Mouse (Mus musculus): ENCODE results near the gene Qsox2.
A peak's percentile ranks its signal among the peaks of the same experiment; 100 is the strongest.

Gene Qsox2

DNA sequence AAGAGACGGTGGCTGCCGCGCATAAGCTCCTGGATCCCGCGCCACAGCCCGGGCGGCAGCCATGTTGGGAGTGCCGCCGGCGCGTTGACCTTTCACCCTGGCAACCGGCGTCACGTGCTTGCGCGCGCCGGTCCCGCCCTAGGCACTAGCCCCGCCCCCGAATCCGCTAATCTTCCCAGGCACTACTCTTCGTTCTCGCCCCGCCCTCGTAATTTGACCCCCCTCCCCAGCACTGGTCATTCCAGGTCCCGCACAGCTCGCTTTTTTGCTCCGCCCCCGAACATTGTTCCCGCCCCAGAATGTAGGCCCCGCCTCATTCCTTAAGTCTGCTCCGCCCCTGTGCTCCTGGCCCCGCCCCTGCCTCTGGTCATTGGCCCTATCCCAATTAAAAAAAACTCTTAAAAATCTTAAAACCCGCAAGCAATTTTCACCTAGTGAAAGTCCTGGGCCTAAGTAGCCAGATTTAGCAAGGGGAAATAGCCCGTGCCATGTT is at the start of gene Qsox2:
Qsox2 (minus strand) TSS at position 236 of the 493 bp plus-strand sequence.
- peak; percentile 99 for DNase-seq

DNA sequence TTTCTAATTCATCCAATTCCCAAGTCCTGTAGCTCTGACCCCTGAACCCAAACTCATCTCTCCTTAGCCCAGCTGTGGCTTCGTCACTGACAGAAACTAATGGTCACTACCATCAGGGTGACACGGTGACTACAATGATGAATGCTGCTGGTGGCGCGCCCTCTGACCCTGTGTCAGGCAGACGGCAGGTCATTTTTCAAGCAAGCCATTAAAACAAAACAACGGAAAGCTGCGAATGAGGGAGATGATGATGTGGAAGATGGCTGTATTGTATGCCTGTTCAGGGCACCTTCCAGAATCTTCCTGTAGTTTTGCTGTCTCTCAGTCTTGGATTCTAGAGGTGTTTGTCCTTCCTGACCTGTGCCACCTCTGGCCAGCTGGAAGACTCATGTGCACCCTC is 49.1 kb upstream of the Qsox2 start:
- no peak for DNase-seq

DNA sequence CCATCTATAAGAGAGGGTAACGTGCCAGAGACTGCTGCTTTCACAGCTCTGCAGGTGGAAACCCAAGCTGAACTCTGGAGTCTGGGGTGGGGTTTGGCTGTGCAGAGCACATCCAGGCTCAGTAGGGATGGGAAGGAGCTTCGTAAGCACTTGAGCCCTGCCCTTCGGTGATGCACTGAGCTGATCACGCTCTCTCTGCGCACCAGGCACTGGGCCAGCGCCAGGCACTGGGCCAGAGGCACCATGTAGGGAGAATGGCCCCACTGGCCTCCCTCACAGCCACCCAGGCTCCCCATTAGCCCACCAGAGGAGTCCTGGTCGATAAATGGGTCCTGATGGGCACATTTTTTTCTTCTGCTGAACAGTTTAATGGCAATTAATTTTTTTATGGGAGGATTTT is 48.5 kb upstream of the Qsox2 start:
- peak; percentile 49 for DNase-seq

DNA sequence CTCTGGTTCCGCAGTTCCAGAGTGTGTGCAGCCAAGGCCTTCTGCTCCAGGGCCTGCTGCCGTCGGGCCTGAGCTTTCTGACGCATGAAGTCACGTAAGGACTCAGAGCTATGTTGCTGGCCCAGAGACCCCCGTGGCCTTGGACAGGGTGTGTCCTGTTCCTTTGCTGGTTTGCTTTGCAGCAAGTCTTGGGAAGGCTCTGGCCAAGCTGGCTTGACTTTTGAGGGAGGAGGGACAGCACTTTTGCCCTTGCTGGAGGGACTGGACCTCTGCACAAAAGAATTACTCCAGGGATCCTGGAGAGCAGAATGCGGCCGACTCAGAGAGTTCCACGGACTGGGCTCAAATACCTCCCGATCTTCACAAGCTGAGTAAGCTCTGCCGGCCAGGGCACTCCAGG is 43.3 kb upstream of the Qsox2 start:
- no peak for DNase-seq

DNA sequence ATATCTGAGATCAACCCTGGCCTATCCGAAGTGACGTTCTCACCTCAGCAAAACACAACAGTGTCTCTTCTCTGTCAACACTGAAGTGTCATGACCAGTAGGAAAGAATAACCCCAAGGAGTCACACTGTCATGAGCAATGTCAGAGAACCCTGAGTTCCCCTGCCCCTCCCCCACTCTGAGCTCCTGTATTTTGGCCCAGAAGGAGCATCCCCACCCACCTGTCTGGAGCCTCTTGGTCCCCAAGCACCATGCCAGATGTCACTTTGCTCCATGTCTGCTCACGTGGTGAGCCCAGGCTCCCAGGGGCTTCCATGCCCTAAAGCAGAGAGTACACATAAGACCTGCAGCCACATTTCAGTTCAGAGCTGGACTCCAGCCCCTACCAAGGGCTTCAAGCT is 42.4 kb upstream of the Qsox2 start:
- no peak for DNase-seq

DNA sequence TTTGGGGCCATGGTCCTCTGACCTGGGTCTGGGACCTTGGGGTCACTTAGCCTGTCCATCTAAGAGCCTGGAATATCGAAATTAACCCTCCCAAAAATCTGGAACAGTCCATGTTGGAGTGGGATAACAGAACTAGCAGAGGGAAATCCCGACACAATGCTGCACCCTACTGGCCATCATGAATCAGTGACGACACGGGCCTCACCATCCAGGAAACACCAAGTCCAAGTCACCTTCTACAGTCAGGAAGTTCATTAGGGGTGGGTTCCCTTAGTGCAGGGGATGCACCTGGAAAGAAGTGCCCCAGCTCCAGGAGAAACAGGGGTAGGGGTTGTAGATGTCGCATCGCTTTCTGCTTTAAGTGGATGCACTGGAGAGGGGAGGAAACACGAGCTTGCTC is 36.3 kb upstream of the Qsox2 start:
- DNase-seq, result peak; percentile 80

DNA sequence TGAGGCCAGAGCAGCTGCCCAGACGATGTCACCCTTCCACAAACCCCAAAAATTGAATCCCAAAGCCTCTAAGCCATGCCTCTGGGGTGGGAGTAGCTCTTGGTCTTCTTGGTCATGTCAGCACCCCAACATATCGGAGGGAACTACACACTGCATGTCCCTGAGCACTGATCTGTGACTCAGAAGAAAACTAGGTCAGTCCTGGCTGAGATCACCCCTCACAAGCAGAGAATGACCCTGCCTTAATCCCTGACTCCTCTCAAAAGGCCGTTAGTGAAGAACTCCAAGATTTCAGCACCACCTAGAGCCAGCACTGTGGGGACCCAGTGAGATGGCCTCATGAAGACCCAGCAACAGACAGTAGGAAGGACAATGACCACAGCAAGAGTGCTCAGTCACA is 30.9 kb upstream of the Qsox2 start:
- no peak for DNase-seq

DNA sequence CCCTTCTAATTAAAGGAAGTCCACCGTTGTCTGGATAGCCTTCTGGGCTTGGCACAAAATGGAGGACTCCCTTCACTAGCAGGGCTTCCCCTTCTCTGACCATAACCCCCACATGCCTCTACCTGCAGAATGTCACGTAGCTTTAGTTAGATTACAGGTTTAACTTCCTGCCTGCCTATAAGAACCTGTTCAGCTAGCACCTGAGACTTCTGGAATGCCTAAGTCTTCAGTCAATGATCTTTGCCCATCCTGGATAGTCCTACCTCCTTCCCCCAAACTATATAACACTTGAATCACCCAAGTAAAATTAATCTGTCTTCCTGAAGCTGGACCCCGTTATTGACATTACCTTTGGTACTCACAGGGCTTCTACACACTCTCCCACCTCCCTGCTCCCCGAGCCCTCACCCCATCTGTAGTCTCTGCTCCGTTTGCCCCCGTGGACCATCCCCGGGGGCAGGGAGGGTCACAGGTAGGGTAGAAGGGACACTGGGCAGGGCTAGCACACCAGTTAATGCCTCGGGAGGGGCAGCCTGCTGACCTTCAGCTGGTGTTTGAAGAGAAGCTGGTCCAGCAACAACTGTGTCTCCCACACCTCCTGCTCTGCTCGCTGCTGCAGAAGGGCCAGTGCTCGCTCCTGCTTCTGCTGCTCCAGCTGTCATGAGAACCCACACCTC is 28.9 kb upstream of the Qsox2 start:
- DNase-seq, result no peak

DNA sequence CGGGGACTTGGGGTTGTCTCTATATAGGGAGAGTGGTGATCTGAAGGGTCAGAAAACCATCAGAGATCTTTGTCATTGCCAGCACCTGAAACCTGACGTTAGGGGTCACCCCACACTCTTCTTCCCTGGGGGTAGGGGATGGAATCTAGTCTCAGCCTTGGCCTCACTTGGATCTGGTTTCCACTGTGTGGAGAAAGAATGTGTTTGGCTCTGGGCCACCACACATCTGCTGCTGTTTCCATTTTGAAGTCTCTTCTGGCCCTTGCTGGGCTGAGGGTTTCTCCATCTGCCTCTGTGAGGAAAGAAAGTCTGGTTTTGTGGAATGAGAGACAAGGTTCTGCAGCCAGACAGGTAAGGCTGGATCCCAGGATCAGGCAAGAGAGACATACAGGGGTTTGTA is 27.8 kb upstream of the Qsox2 start:
- DNase-seq, result peak; percentile 77

DNA sequence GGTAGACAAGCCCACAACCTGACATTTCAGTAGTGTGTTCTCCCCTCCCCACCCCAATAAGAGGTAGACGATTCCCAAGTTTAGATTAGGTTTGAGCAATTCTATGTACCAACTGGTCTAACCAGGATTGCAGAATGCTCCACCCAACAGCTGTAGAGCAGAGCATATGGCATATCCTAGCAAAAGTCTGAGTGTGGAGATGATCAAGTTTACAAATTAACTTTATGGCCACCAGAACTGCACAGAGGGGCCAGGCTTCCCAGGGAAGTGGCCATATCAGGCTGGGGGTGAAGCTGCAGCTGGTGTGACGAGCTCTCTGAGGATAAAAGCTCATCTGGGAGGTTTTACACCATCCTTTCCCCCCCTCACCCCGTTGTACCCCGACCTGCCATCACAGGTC is 27.3 kb upstream of the Qsox2 start:
- no peak for DNase-seq

DNA sequence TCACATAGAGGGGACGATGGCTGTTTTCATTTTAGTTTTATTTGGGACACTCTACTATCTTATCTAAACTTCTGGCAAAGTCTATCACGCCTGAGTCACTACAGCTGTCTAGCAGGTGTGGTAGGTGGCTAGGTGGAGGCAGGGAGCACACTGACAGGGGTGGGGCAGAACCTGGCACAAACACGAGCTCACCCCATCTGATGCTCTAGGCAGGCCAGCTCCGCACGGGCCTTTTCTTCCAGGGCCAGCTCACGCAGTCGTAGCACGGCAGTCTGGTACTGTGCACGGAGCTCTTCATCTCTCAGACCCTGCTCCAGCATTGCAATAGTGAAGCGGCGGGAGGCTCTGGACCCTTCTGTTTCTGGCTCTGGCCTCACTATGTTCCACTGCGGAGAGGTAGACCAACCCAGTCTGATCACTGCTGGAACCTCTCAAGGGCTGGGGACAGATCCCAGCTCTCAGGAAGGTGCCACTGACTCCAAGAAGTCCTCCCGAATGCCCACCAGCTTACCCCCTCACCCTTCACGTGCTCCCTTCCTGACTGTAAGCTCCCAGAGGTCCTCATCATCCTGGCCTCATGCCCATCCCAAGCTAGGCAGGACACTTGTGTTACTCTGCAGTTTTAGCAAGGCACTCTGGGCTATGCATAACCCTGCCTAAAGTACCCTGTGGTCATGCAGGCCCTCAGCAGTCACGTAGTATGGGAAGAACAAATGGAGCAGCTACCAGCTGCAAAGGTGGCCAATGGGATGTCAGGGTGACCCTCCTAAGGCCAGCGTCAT is 20.2 kb upstream of the Qsox2 start:
- no peak for DNase-seq

DNA sequence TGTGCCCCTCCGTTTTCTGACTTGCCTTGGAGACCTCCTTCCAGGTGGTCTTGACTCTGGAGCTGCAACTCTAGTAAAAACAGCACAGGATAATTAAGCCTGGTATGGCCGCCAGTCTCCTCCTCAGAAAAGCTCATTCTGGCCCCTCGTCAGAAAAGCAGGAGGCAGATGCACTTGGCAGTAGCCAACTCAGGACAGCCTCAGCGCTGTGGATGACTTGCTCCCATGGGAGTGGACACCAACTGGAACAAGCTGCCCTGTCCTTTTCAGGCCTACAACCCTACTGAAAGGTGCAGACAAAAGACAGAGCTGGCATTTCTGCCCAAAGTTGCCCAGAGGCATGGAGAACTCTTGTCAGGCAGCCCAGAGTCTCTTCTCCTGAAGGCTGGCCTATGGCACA is 17.5 kb upstream of the Qsox2 start:
- DNase-seq, result no peak

DNA sequence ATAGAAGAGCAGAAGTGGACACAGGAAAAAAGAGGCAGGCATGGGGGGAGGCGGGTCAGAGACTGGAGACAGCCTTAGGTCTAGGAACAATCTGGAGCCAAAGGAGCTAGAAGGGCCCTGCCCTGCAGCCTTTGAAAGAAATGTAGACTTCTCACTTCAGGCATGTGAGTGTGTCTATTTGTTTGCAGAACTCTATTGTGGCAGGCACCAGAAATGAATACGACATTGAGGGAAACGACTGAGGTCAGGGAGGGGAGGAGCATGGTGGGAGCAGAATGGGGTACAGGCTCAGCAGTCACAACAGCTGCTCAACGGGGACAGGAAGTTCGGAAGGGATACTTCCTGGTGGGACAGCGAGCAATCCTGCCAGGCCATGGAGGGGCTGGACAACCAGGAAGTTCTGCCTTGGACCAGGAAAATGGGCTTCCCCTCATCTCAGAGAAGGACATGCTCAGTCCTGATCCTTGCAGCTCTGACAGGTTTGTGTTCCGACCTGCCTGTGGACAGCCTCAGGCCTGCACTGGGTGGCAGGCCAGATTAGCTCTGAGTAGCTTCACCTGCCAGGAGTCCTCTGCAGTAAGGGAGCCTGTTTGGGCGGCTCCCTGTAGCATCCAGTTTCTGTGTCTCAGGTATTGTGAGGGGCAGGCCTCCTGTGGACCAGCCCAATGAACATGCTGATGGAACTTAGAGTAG is 15.3 kb upstream of the Qsox2 start:
- DNase-seq, result no peak

DNA sequence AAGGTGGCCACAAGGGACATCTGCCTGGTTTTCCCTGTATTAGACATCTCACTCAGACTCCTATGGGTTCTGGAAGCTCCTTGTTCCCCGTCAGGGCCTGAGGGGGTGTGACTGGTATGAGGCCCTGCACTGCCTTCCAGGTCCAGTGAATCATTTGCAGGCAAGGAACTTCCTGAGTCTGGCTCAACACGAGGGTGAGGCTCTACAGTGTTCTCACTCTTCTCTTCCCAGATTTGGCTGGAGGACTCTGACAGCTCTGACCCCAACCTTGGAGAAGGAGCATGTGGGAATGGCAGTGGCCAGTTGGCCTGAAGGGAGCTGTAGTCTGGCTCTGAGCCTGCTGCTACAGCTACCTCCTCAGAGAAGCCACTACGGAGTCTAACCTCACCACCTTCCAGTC is 10.2 kb upstream of the Qsox2 start:
- DNase-seq, result peak; percentile 18

DNA sequence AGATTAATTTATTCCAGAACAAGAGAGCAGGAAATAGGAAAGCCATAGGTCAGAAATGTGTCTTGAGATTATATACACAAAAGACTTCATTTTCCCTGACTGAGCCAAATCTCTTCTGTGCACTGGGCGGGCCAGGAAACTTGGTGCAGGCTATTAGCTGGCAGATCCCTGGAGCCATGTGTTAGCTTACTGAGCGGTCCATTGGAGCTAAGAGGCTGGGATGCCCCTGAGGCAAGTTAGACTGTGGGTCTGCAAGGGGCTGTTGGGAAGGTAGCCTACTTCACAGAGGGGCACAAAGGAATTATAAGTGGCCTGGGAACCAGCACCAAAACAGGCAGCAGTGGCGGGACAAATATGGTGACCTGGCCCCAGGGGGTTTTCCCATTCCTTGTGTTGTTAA is 3.5 kb upstream of the Qsox2 start:
- DNase-seq, result peak; percentile 24

DNA sequence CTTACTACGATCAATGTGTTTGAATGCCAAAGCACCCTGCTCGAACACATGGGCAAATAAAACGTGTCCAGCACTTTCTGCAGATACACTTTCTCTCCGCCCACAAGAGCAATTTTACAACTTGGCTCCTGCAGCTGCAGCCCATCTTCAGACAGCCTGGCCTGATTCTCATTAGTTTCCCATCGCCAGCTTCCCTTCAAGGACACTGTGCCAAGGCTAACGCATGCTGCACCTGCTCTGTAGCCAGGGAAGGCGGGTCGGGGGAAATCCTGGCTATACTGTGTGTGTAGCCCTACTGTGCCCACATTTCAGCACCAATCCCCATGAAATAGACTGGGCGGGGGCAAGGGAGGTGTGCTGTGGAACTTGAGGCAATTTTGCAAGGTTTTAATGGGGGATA is 3.0 kb upstream of the Qsox2 start:
- DNase-seq, result peak; percentile 34

DNA sequence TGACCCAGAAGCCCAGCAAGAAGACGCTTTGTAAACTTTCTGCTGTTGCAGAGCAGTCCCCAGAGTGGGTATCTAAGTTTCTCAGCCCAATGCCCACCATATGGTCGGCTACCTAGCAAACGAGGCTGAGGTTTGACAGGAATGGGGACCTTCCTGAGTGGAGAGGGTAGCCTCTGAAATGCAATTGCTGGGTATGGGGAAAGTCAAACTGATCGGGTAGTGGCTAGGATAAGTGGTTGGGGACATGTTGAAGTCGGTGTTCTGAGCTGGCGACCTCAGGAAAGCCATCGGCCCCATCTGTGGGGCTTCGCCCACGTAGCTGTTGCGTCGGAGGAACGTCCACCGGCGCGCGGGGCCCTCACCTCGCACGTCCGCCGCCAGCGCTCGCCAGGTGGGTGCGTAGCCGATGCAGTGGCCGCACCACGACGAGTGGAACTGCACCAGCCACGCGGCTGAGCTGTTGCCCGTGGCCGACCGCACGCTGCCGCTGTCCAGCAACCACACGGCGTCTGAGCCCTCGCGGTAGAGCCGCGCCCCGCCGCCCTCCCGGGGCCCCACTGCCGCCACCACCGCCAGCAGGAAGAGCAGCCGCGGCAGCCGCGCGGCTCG is 540 bp downstream of the Qsox2 start:
- DNase-seq, result no peak

DNA sequence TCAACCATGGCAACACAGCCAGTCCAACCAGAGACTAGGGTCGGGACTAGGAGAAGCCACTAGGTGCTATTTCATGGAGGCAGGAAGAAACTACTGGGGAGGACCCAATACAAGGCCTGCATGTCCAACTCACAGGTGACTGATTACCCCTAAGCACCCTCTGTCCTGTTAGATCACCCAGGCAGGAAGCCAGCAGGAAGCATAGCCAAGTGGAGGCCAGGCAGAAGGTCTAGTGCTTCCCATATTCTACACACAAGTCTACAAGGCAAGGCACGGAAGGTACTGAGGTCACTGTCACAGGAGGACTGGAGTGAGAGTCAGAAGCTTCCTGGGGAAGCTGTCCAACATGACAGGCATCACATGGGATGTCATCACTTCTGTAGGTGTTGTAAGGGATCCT is 2.6 kb downstream of the Qsox2 start:
- DNase-seq, result no peak

DNA sequence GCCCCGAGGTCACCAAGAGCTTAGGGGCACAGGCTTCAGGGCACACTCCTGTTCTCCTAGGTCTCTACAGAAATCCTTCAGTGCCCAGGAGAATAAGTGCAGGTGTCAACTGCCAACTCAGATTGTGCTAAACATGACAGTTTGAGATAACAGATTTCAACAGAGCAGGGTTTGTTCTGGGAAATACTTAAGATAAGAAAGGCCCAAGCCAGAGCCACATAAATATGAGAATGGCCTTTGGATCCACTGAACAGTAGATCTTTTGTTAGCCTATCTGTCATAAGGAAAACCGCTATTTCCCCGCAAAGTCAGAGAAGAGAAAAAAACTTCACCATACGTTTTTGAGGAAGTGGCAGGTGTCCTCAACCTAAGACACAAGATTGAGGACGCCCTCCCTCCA is 3.1 kb downstream of the Qsox2 start:
- DNase-seq, result no peak

DNA sequence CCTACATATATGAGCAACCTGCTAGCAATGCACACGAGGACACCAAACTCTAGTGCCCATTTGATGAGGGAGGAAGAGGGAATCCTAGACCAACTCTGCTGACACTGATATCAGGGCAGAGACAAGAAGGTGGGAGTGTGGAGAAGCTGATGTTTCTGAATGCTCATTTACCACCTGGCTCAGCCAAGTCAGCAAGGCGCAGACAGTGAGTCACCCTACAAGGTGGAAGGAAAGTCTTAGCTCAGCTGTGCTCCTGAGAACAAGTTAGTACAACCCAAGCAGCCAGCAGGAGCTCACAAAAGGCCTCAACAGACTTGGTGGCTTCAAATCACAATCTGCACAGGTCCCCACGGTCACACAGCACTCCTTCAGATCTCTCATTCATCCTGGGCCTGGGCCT is 6.0 kb downstream of the Qsox2 start:
- DNase-seq, result no peak

DNA sequence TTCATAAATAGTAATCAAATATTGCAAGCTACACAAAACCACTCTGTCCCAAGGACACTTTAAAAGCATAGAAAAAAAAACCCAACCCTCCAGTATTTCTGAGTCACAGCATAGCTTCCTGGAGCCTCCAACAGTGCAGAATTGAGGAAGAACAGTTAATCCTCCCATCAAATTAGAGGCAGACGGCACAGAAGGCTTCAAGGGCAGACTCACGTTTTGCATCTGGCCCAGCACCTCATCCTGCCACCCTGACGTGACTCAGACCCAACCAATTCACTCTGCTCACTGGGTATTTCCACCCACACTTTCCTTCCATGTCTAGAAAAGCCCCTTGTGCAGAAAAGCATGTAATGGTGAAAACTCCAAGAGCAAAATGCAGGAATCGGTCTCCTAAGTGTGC is 7.1 kb downstream of the Qsox2 start:
- no peak for DNase-seq

DNA sequence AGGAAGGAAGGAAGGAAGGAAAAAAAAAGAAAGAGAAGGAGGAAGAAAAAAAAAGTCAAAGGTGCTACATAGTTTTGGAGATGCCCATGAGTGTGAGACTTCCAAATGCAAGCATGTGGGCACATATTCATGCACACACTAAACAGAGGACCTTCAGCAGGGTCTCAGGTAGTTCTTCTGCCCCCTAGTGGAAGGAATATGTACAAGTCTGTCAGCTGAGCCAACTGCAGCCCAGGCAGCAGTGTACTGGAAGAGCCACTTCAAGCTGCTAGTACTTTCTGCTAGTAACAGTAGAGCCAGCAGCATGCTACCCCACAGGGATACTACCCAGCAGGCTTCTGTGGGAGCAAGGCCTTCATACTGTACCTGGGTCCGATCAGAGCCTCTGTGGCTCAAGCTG is 9.5 kb downstream of the Qsox2 start:
- peak; percentile 49 for DNase-seq

DNA sequence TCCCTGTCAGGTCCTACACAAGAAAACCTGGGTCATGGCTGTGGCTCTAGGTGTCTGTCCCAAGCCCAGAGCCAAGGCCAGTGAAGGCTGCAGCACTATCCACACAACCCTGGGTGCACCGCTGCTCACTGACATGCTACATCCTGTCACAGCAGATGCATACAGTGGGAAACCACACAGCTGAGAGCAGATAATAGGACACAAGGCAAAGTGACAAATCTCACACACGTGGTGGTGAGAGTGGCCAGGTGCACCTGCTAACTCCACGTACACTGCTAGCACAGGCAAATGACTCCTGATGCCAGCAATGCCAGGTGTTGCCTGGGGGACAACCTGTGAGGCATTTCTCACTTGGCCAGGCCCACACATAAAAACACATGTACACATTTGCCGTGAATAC is 12.1 kb downstream of the Qsox2 start:
- no peak for DNase-seq

DNA sequence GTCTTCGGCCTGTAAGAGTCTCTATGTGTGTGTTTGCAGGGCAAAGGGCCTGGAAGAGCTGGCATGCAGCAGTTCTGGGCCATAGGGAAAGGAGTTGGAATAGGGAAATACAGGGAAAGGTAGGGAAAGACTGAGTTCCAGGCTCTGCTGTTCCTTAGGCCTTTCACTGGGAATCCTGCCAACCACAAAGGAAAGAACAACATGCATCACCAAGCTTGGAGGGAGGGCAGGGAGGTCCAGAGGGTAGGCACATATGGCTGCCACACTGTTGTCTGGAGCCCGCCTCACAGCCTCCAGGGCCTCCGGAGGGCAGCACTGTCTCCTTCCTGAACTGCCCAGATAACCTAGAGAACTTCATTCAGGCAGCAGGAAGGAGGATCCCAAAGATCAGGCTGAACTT is 13.4 kb downstream of the Qsox2 start:
- no peak for DNase-seq

Measured in kidney, postnatal 10 days (tissue).